Mouse (Mus musculus) testis, adult 2 months (tissue): Measurements from ENCODE around the gene Ecpas.

ENCODE experiments used
- CTCF ChIP-seq: fragments of 200-500 bp; IDR thresholded peaks from 2 replicates; pipeline ENCODE4 v1.5.1; 2012; ENCODE audit warnings: low read depth, mild to moderate bottlenecking, inconsistent platforms, low read length, moderate library complexity; ENCODE audit not compliant: control insufficient read depth, insufficient read depth, insufficient replicate concordance
- POLR2A ChIP-seq: fragments of 200-500 bp; IDR thresholded peaks from 2 replicates; pipeline ENCODE4 v1.6.1; 2012; ENCODE audit warnings: low read depth, mild to moderate bottlenecking, inconsistent platforms, low read length, moderate library complexity; ENCODE audit not compliant: control insufficient read depth

- TF ChIP-seq CTCF (no peak), POLR2A (no peak)
Observed at GRCm38 (mm10) chr4:58907453-58907852, 5.1 kb downstream of the Ecpas start.
